15 mouse cellular contexts compared by ENCODE assay signal in the genomic region with DNA sequence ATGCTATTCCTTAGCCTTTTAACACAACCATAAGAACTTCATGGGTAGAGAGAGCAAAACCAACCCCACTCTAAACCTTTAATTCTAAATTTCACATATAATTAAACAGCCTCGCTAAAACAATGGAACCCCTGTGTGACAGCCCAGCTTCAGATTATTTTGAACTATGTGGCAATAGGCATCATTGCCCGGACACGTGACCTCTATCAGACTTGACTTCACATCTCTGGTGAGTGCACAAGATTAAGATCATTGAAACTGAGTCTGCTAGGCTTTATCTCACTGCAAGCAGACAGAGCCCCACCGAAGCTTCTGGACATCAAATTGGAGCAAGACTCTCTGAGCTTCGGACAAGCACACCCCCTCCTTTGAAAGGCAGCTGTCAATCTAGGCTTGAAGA. TPM values are rescaled to one million over a fixed set of nuclear protein-coding genes. Genes with fewer than 3 reads are reported as not detected.
"Had no signal": no experiment of that assay in that cellular context is flagged by ENCODE, and none has a peak within 500 bp of the region (broad histone marks: within the 10 kb centered on the region; RNA-seq: fewer than 3 reads in every experiment).

No protein-coding gene starts in this region.

- H3K9me3 ChIP-seq: neural tube, embryonic 15.5 days; stomach, embryonic 15.5 days had no signal

- H3K4me1 ChIP-seq: neural tube, embryonic 15.5 days; stomach, embryonic 15.5 days had no signal

- H3K36me3 ChIP-seq: neural tube, embryonic 15.5 days; stomach, embryonic 15.5 days had no signal

- H3K4me2 ChIP-seq: neural tube, embryonic 15.5 days; stomach, embryonic 15.5 days had no signal

- DNase-seq: right cerebral cortex, adult 18-20 months; right cerebral cortex, postnatal 14 days; right cerebral cortex, postnatal 25 days; right cerebral cortex, postnatal 4 days; spleen, adult 18-20 months; thymus, adult 18-20 months; thymus, adult 2 months; thymus, postnatal 14 days; thymus, postnatal 25 days; thymus, postnatal 36 days; thymus, postnatal 4 days had no signal

- H3K9ac ChIP-seq: neural tube, embryonic 15.5 days; stomach, embryonic 15.5 days had no signal

- H3K27ac ChIP-seq: neural tube, embryonic 15.5 days; stomach, embryonic 15.5 days; stomach, postnatal 0 days had no signal

- H3K4me3 ChIP-seq: neural tube, embryonic 15.5 days; stomach, embryonic 15.5 days had no signal

- H3K27me3 ChIP-seq: neural tube, embryonic 15.5 days; stomach, embryonic 15.5 days had no signal

RNA-seq across cellular contexts. Expression of gene Ntn4, which starts 38.2 kb away (rescaled TPM):
- total RNA-seq: neutrophil, adult 5-6 weeks had no signal
